Mouse (Mus musculus): ENCODE data around the gene Gm20388.

DNA sequence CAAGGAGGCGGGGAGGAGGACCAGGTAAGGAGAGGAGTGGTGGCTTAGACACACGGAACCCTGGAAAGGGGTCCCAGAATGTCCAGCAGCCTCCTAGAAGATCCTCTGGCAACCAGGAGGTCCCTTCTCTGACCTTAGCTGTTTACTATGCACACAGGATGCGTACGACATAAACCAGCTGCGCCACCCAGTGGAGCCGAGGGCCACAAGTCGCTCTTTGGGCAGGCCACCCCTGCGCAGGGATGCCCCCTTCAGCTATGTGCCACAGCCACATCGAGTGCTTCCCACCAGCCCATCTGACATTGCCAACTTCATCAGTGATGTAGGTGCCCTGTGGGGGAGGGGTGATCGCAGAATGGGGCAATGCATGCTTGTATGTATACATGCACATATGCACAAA, 2954.8 kb downstream of the Gm20388 start:
- TF ChIP-seq GATA1 (IDR thresholded peaks at IDR 0.05; ENCODE audit: borderline replicate concordance, low read length) (no peak), POLR2AphosphoS5 (IDR thresholded peaks at IDR 0.05; ENCODE audit: insufficient replicate concordance, low read depth, low read length) (no peak), CTCF (IDR thresholded peaks at IDR 0.05; ENCODE audit: low read depth, low read length) (no peak)

Data from G1E (cell line).